Mouse (Mus musculus) CD4-positive, CD25-positive, alpha-beta regulatory T cell, adult 2 months (primary cell): ENCODE results near the gene Slc20a1.
A peak's percentile ranks its signal among the peaks of the same experiment; 100 is the strongest.

ENCODE experiments used
- DNase-seq: peaks from one replicate; pipeline ENCODE4 v3.0.0-alpha.2; 2012; ENCODE audit warnings: low read depth, low spot score

Slc20a1 gene

GRCm38 (mm10) chr2:129253631-129253970, 55.0 kb downstream of the Slc20a1 start:
- DNase-seq: no peak

DNA sequence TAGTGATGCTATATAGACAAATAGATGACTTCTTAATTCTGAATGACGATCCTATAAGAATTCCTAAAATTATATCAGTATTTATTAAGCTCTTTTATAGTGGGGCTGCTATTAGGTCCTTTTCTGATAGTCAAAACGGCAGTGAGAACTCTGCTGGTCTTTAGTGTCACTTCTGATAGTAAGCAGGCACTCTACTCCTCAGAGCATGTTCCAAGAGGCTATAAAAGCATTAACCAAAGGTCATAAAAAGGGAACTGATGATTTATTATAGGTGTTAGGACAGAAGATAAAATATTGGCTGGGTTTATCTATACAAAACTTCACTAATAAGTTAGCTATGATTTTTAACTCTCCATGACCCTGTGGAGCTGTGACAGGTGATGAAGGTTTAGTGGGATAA, 55.5 kb downstream of the Slc20a1 start:
- DNase-seq: no peak

- no peak for DNase-seq
Measured at GRCm38 (mm10) chr2:129256006-129256405, 57.4 kb downstream of the Slc20a1 start.

DNA sequence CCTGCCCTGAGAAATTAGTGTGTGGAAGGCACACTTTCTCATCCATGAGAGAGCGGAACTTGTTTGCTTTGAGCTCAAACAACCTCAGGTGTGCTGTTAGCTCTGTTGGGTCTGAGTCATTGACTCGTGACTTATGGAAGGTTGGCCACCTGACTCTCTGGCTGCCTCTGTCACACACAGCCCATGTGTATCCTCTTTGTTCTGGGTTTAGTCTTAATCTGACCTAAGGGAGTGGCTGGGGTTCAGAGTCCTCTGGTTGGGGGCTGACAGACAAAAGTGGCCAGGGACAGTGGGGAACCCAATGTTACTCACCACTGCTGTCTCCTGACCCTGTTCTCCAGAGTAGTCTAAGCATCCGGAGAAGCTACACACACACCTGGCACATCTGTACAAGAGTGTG, 59.5 kb downstream of the Slc20a1 start:
- DNase-seq: no peak

- DNase-seq: peak; percentile 90
Measured at GRCm38 (mm10) chr2:129258475-129259211, 60.1 kb downstream of the Slc20a1 start.

DNA sequence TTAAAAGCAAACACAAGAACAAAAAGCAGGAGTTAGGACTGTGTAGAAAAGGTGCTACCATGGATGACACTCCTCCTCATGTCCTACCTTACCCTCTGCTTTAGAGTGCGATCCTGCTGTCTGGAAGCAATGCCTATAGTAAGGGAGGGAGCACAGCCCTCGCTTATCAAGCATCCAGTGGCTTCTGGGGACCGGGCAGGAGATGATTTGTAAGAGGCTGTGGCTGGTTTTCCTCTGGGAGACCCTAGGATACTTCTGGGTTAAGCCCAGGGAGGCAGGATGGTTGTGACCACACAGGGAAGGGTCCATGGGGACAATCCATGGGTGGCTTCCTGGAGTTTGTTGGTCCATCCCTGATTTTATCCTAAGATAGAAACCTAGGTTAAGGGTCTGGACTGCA, 62.1 kb downstream of the Slc20a1 start:
- no peak for DNase-seq
